Comparison of ENCODE assay signal across 8 mouse cellular contexts in the genomic region with DNA sequence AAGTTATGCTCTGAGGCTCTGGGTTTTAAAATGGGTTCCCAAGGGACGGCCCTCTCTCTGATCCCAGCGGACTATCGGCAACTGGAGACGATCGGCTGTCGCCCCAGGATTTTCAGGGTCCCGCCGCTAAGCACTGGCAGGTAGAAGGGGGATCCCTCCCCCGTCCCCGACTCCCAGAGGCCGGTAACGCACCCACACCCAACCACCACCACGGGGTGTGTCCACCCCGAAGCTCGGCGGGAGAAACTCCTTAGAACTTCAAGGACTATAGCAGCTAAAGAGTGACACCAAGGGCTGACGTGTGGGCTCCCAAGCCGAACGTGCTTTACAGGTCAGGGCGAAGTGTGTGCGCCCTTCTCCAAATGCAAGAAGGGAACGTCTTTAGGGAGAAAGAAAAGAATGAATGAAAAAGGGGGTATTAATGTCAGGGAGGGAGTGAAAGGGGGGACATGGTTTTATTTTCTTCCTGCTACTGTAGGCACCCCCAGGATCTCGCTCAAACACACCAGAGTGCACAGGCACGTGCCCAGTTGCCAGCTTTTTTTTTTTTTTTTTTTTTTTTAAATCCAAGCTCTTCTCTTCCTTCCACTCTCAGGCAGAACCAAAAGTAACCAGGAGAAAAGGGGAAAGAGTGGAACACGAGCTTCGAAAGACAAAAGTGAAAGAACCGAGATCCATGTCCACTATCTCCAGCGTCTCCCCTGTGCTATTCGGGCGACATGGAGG. TPM values are rescaled to one million over a fixed set of nuclear protein-coding genes. Genes with fewer than 3 reads are reported as not detected.
DNase-seq lines count a peak whose midpoint lies in the region; ATAC-seq and TF ChIP-seq lines count a peak whose summit lies in the region.

No protein-coding gene starts in this region.

- no peak overlapping the region for H3K27ac ChIP-seq in cerebellum, adult 2 months (ENCODE audit: insufficient read depth, low read length)
- H3K27ac ChIP-seq in ES-Bruce4 (ENCODE audit: insufficient read depth, low read length) (no peak overlapping the region), macrophage (no peak overlapping the region)
- H3K27ac ChIP-seq in forebrain, postnatal 0 days (ENCODE audit: low read depth, low read length), result no peak overlapping the region

- 1% methylated on average over 30 of the region's 30 CpGs for whole genome bisulfite sequencing in cerebellum, adult 2 months
- WGBS in forebrain, postnatal 0 days, result 2% methylated on average over 30 of the region's 30 CpGs
- 2% methylated on average over 28 of the region's 30 CpGs for WGBS in macrophage (ENCODE audit: missing documents)

- no peak for ATAC-seq in forebrain, postnatal 0 days
- ATAC-seq in megakaryocyte progenitor cell, adult 5-6 weeks (replicated peaks; ENCODE audit: poor library complexity), result no peak

- H3K9ac ChIP-seq in ES-Bruce4 (ENCODE audit: low read depth, poor library complexity, severe bottlenecking), result no peak overlapping the region
- H3K9ac ChIP-seq in forebrain, postnatal 0 days, result no peak overlapping the region

- 0 out of 2 replicates have a peak, but pooled peaks cover 5% of the 10 kb centered on the region for H3K4me1 ChIP-seq in cerebellum, adult 2 months (ENCODE audit: control insufficient read depth, insufficient read depth, low read length)
- no peaks in the 10 kb centered on the region for H3K4me1 ChIP-seq in ES-Bruce4 (ENCODE audit: control insufficient read depth, insufficient read depth, low read length)
- H3K4me1 ChIP-seq in forebrain, postnatal 0 days (ENCODE audit: insufficient read depth), result peaks cover 3% of the 10 kb centered on the region; the same call in 1 of the 2 replicates

- H3K36me3 ChIP-seq in ES-Bruce4 (ENCODE audit: control insufficient read depth, insufficient read depth, low read length, poor library complexity, severe bottlenecking) (no peaks in the 10 kb centered on the region), macrophage (ENCODE audit: inconsistent target) (no peaks in the 10 kb centered on the region)
- no peaks in the 10 kb centered on the region for H3K36me3 ChIP-seq in forebrain, postnatal 0 days (ENCODE audit: insufficient read depth)

- DNase-seq in cerebellum, adult 2 months, result no peak
- no peak for DNase-seq in cerebellum, postnatal 14 days
- DNase-seq in forebrain, postnatal 0 days, result no peak
- no peak for DNase-seq in cerebellum, adult 18-20 months
- DNase-seq in yolk sac, embryonic 10.5 days (ENCODE audit: low spot score), result no peak

- no peak for TF ChIP-seq POLR2A in cerebellum, adult 2 months (IDR thresholded peaks at IDR 0.05; ENCODE audit: borderline replicate concordance, insufficient read depth, low read length)
- no peak for TF ChIP-seq POLR2A in ES-Bruce4 (IDR thresholded peaks at IDR 0.05; ENCODE audit: insufficient read depth, low read length)

- peak overlapping the region; percentile 41 for H3K4me3 ChIP-seq in cerebellum, adult 2 months (replicated peaks; ENCODE audit: insufficient read depth, low read depth, low read length)
- H3K4me3 ChIP-seq in ES-Bruce4 (ENCODE audit: low read depth, low read length), result peak overlapping the region; percentile 44
- peak overlapping the region; percentile 19 for H3K4me3 ChIP-seq in forebrain, postnatal 0 days (ENCODE audit: low read depth, low read length)
- peak overlapping the region; percentile 8; the same call in 1 of the 2 replicates for H3K4me3 ChIP-seq in macrophage (ENCODE audit: inconsistent target)

- TF ChIP-seq CTCF in cerebellum, adult 2 months (IDR thresholded peaks at IDR 0.05; ENCODE audit: borderline replicate concordance, insufficient read depth, low read depth, low read length), result no peak
- no peak for TF ChIP-seq CTCF in ES-Bruce4 (IDR thresholded peaks at IDR 0.05; ENCODE audit: low read depth, low read length)
- no peak for TF ChIP-seq CTCF in forebrain, postnatal 0 days (IDR thresholded peaks at IDR 0.05; ENCODE audit: low read depth)

- H3K79me2 ChIP-seq in macrophage (ENCODE audit: inconsistent target), result no peaks in the 10 kb centered on the region

- H3K4me2 ChIP-seq in forebrain, postnatal 0 days (ENCODE audit: low read depth), result peak overlapping the region; percentile 37

- H3K27me3 ChIP-seq in cerebellum, adult 2 months (ENCODE audit: control insufficient read depth, insufficient read depth, low read length), result peaks cover 7% of the 10 kb centered on the region; the same call in 1 of the 2 replicates
- H3K27me3 ChIP-seq in ES-Bruce4 (ENCODE audit: control insufficient read depth, insufficient read depth, low read length, poor library complexity, severe bottlenecking), result peaks cover 74% of the 10 kb centered on the region
- peaks cover 64% of the 10 kb centered on the region for H3K27me3 ChIP-seq in forebrain, postnatal 0 days (ENCODE audit: insufficient read depth, low read length)

- H3K9me3 ChIP-seq in ES-Bruce4 (replicated peaks; ENCODE audit: control insufficient read depth, insufficient read depth, low read length, poor library complexity, severe bottlenecking), result no peaks in the 10 kb centered on the region
- no peaks in the 10 kb centered on the region for H3K9me3 ChIP-seq in forebrain, postnatal 0 days (ENCODE audit: low read length)

- TF ChIP-seq EP300 in ES-Bruce4 (IDR thresholded peaks at IDR 0.05; ENCODE audit: insufficient read depth, low read depth, low read length), result no peak

RNA-seq across cellular contexts. Expression of gene Tfap2a, which starts 5.2 kb away (rescaled TPM):
- polyA plus RNA-seq in cerebellum, adult 2 months (2012; rRNA removed), result 5.1 and 6.9 TPM in 2 replicates
- polyA plus RNA-seq in ES-Bruce4 (2011; ENCODE audit: insufficient read depth, insufficient read length, low read depth, missing spikeins) (1.5 and 1.9 TPM in 2 replicates), macrophage (2018) (0.10 TPM in 1 of 3 replicates, not detected in the others)
- total RNA-seq in forebrain, postnatal 0 days (2014; rRNA removed), result 0.38 TPM in 1 of 2 replicates, not detected in the other
- polyA plus RNA-seq in forebrain, postnatal 0 days (2015; fragmentation: Nextera tagmentation; extraction: Ambion mirVana), result 0.18 and 0.28 TPM in 2 replicates
- not detected for total RNA-seq in macrophage (2018; cell fraction: chromatin; rRNA removed)
- total RNA-seq in macrophage (2018; cell fraction: cytosol; rRNA removed), result under 1 TPM in 12 of 26 experiments, not detected in 14; 0.03 to 0.13 (median 0.07) TPM
- not detected for total RNA-seq in macrophage (2018; cell fraction: nucleus; rRNA removed)
- total RNA-seq in megakaryocyte progenitor cell, adult 5-6 weeks (2015), result 0.07 and 0.22 TPM in 2 replicates
- total RNA-seq in megakaryocyte progenitor cell, adult 5-6 weeks (2017), result not detected in 2 replicates
